Mouse (Mus musculus): ENCODE results near the gene Pax8. TPM values are rescaled to one million over a fixed set of nuclear protein-coding genes. Genes with fewer than 3 reads are reported as not detected.

The Pax8 gene
- polyA plus RNA-seq, 1 experiment = not detected

- H3K4me3 ChIP-seq = no peak overlapping the region
- H3K4me2 ChIP-seq (ENCODE audit: low read depth) = no peak overlapping the region
- no peaks in the 10 kb centered on the region for H3K36me3 ChIP-seq (ENCODE audit: control insufficient read depth, insufficient read depth)
- H3K27me3 ChIP-seq (ENCODE audit: control insufficient read depth, insufficient read depth, insufficient read length) = no peaks in the 10 kb centered on the region
- no peak overlapping the region for H3ac ChIP-seq (ENCODE audit: control insufficient read depth, insufficient read length)
- no peaks in the 10 kb centered on the region for H3K79me2 ChIP-seq (ENCODE audit: control insufficient read depth, insufficient read depth)
- TF ChIP-seq MYOD1 (IDR thresholded peaks at IDR 0.05; ENCODE audit: control insufficient read depth in 1 of 3, insufficient read length in 2 of 3, low read depth in 2 of 3) (no peak), TCF12 (IDR thresholded peaks at IDR 0.05; ENCODE audit: insufficient read depth, poor library complexity, severe bottlenecking) (no peak), TCF3 (IDR thresholded peaks at IDR 0.05; ENCODE audit: insufficient read length, low read depth) (no peak), REST (IDR thresholded peaks at IDR 0.05; ENCODE audit: insufficient read depth, insufficient read length) (no peak), E2F4 (IDR thresholded peaks at IDR 0.05; ENCODE audit: insufficient read depth) (no peak), POLR2A (IDR thresholded peaks at IDR 0.05; ENCODE audit: insufficient read length, low read depth) (no peak), USF1 (IDR thresholded peaks at IDR 0.05; ENCODE audit: low read depth) (no peak), CEBPB (IDR thresholded peaks at IDR 0.05; ENCODE audit: insufficient read depth, poor library complexity, severe bottlenecking) (no peak), MAX (IDR thresholded peaks at IDR 0.05; ENCODE audit: low read depth) (no peak), MYOG (IDR thresholded peaks at IDR 0.05; ENCODE audit: control insufficient read depth in 1 of 3, insufficient read depth in 1 of 3, insufficient read length in 2 of 3, low read depth in 2 of 3) (no peak), SRF (IDR thresholded peaks at IDR 0.05; ENCODE audit: control insufficient read depth, insufficient read length, low read depth) (no peak), POLR2AphosphoS2 (IDR thresholded peaks at IDR 0.05; ENCODE audit: insufficient read length, low read depth) (no peak)
Observed at GRCm38 (mm10) chr2:24417564-24417963, 57.8 kb downstream of the Pax8 start.

DNA sequence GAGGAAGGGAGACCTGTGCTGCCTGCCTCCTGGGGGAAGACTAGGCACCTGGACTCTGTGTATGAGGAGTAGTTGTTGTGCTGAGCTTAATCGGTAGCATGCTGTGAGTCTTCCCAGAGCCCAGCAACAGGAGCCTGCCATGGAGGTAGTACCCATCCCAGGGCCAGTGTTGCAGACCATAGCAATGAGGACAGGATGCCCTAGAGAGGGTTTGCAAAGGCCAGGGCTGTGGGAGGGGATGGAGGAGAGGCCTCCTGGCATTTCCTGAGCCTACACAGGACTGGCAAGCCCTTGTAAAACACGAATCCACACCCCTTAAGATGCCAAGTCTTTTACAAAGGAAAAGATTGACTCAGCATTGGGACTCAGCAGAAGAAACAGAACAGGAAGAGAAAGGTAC is 58.3 kb downstream of the Pax8 start:
- Histone ChIP-seq H3K79me2 (ENCODE audit: control insufficient read depth, insufficient read depth) (no peaks in the 10 kb centered on the region), H3K4me2 (ENCODE audit: low read depth) (no peak overlapping the region), H3K4me3 (no peak overlapping the region), H3K27me3 (ENCODE audit: control insufficient read depth, insufficient read depth, insufficient read length) (no peaks in the 10 kb centered on the region), H3ac (ENCODE audit: control insufficient read depth, insufficient read length) (no peak overlapping the region), H3K36me3 (ENCODE audit: control insufficient read depth, insufficient read depth) (no peaks in the 10 kb centered on the region)
- TF ChIP-seq REST (IDR thresholded peaks at IDR 0.05; ENCODE audit: insufficient read depth, insufficient read length) = no peak
- no peak for TF ChIP-seq CEBPB (IDR thresholded peaks at IDR 0.05; ENCODE audit: insufficient read depth, poor library complexity, severe bottlenecking)
- no peak for TF ChIP-seq USF1 (IDR thresholded peaks at IDR 0.05; ENCODE audit: low read depth)

DNA sequence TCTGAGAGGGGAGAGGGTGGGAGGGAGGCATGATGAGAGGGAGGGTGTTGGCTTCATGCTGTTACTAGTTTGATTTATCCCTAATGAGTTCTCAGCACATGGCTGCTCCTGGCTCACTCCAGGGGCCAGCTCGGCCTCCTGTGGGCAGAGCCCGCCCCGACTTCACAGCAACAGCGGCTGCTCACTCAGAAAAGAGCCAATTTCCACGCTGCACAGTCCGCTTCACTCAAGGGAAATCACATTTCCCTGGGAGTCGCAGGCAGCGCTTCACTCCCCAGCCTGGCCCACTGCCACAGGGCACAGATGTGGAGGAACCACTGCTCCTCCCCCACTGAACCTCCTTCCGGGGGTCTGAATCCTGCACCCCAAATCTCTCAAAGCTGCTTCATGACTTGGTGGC is 58.7 kb downstream of the Pax8 start:
- TF ChIP-seq USF1 (IDR thresholded peaks at IDR 0.05; ENCODE audit: low read depth) (no peak), SRF (IDR thresholded peaks at IDR 0.05; ENCODE audit: control insufficient read depth, insufficient read length, low read depth) (no peak), MYOG (IDR thresholded peaks at IDR 0.05; ENCODE audit: control insufficient read depth in 1 of 3, insufficient read depth in 1 of 3, insufficient read length in 2 of 3, low read depth in 2 of 3) (no peak), TCF3 (IDR thresholded peaks at IDR 0.05; ENCODE audit: insufficient read length, low read depth) (no peak), MYOD1 (IDR thresholded peaks at IDR 0.05; ENCODE audit: control insufficient read depth in 1 of 3, insufficient read length in 2 of 3, low read depth in 2 of 3) (no peak), E2F4 (IDR thresholded peaks at IDR 0.05; ENCODE audit: insufficient read depth) (no peak), CEBPB (IDR thresholded peaks at IDR 0.05; ENCODE audit: insufficient read depth, poor library complexity, severe bottlenecking) (no peak), REST (IDR thresholded peaks at IDR 0.05; ENCODE audit: insufficient read depth, insufficient read length) (no peak), MAX (IDR thresholded peaks at IDR 0.05; ENCODE audit: low read depth) (no peak), POLR2A (IDR thresholded peaks at IDR 0.05; ENCODE audit: insufficient read length, low read depth) (no peak), TCF12 (IDR thresholded peaks at IDR 0.05; ENCODE audit: insufficient read depth, poor library complexity, severe bottlenecking) (no peak), POLR2AphosphoS2 (IDR thresholded peaks at IDR 0.05; ENCODE audit: insufficient read length, low read depth) (no peak)
- Histone ChIP-seq H3K27me3 (ENCODE audit: control insufficient read depth, insufficient read depth, insufficient read length) (no peaks in the 10 kb centered on the region), H3K36me3 (ENCODE audit: control insufficient read depth, insufficient read depth) (no peaks in the 10 kb centered on the region), H3ac (ENCODE audit: control insufficient read depth, insufficient read length) (no peak overlapping the region), H3K4me2 (ENCODE audit: low read depth) (no peak overlapping the region), H3K79me2 (ENCODE audit: control insufficient read depth, insufficient read depth) (no peaks in the 10 kb centered on the region), H3K4me3 (no peak overlapping the region)

- Histone ChIP-seq H3K27me3 (ENCODE audit: control insufficient read depth, insufficient read depth, insufficient read length) (no peaks in the 10 kb centered on the region), H3K4me2 (ENCODE audit: low read depth) (no peak overlapping the region), H3K4me3 (no peak overlapping the region), H3K36me3 (ENCODE audit: control insufficient read depth, insufficient read depth) (no peaks in the 10 kb centered on the region), H3ac (ENCODE audit: control insufficient read depth, insufficient read length) (no peak overlapping the region), H3K79me2 (ENCODE audit: control insufficient read depth, insufficient read depth) (no peaks in the 10 kb centered on the region)
- TF ChIP-seq MAX (IDR thresholded peaks at IDR 0.05; ENCODE audit: low read depth) (no peak), POLR2AphosphoS2 (IDR thresholded peaks at IDR 0.05; ENCODE audit: insufficient read length, low read depth) (no peak), CEBPB (IDR thresholded peaks at IDR 0.05; ENCODE audit: insufficient read depth, poor library complexity, severe bottlenecking) (no peak), TCF12 (IDR thresholded peaks at IDR 0.05; ENCODE audit: insufficient read depth, poor library complexity, severe bottlenecking) (no peak), MYOD1 (IDR thresholded peaks at IDR 0.05; ENCODE audit: control insufficient read depth in 1 of 3, insufficient read length in 2 of 3, low read depth in 2 of 3) (no peak), E2F4 (IDR thresholded peaks at IDR 0.05; ENCODE audit: insufficient read depth) (no peak), MYOG (IDR thresholded peaks at IDR 0.05; ENCODE audit: control insufficient read depth in 1 of 3, insufficient read depth in 1 of 3, insufficient read length in 2 of 3, low read depth in 2 of 3) (no peak), REST (IDR thresholded peaks at IDR 0.05; ENCODE audit: insufficient read depth, insufficient read length) (no peak), TCF3 (IDR thresholded peaks at IDR 0.05; ENCODE audit: insufficient read length, low read depth) (no peak), POLR2A (IDR thresholded peaks at IDR 0.05; ENCODE audit: insufficient read length, low read depth) (no peak), USF1 (IDR thresholded peaks at IDR 0.05; ENCODE audit: low read depth) (no peak), SRF (IDR thresholded peaks at IDR 0.05; ENCODE audit: control insufficient read depth, insufficient read length, low read depth) (no peak)
Observed at GRCm38 (mm10) chr2:24413677-24414076, 61.7 kb downstream of the Pax8 start.

GRCm38 (mm10) chr2:24413172-24413571 is 62.2 kb downstream of the Pax8 start:
- Histone ChIP-seq H3K27me3 (ENCODE audit: control insufficient read depth, insufficient read depth, insufficient read length) (no peaks in the 10 kb centered on the region), H3K4me3 (no peak overlapping the region), H3ac (ENCODE audit: control insufficient read depth, insufficient read length) (no peak overlapping the region), H3K79me2 (ENCODE audit: control insufficient read depth, insufficient read depth) (no peaks in the 10 kb centered on the region), H3K4me2 (ENCODE audit: low read depth) (no peak overlapping the region), H3K36me3 (ENCODE audit: control insufficient read depth, insufficient read depth) (no peaks in the 10 kb centered on the region)
- no peak for TF ChIP-seq CEBPB (IDR thresholded peaks at IDR 0.05; ENCODE audit: insufficient read depth, poor library complexity, severe bottlenecking)
- no peak for TF ChIP-seq MYOG (IDR thresholded peaks at IDR 0.05; ENCODE audit: control insufficient read depth in 1 of 3, insufficient read depth in 1 of 3, insufficient read length in 2 of 3, low read depth in 2 of 3)
- no peak for TF ChIP-seq REST (IDR thresholded peaks at IDR 0.05; ENCODE audit: insufficient read depth, insufficient read length)
- no peak for TF ChIP-seq SRF (IDR thresholded peaks at IDR 0.05; ENCODE audit: control insufficient read depth, insufficient read length, low read depth)
- TF ChIP-seq POLR2A (IDR thresholded peaks at IDR 0.05; ENCODE audit: insufficient read length, low read depth) = no peak
- TF ChIP-seq POLR2AphosphoS2 (IDR thresholded peaks at IDR 0.05; ENCODE audit: insufficient read length, low read depth) = no peak
- no peak for TF ChIP-seq TCF12 (IDR thresholded peaks at IDR 0.05; ENCODE audit: insufficient read depth, poor library complexity, severe bottlenecking)
- TF ChIP-seq MYOD1 (IDR thresholded peaks at IDR 0.05; ENCODE audit: control insufficient read depth in 1 of 3, insufficient read length in 2 of 3, low read depth in 2 of 3) = no peak
- TF ChIP-seq MAX (IDR thresholded peaks at IDR 0.05; ENCODE audit: low read depth) = no peak
- no peak for TF ChIP-seq TCF3 (IDR thresholded peaks at IDR 0.05; ENCODE audit: insufficient read length, low read depth)
- TF ChIP-seq USF1 (IDR thresholded peaks at IDR 0.05; ENCODE audit: low read depth) = no peak
- TF ChIP-seq E2F4 (IDR thresholded peaks at IDR 0.05; ENCODE audit: insufficient read depth) = no peak
